Mouse (Mus musculus): ENCODE data around the gene Mecom.

DNA sequence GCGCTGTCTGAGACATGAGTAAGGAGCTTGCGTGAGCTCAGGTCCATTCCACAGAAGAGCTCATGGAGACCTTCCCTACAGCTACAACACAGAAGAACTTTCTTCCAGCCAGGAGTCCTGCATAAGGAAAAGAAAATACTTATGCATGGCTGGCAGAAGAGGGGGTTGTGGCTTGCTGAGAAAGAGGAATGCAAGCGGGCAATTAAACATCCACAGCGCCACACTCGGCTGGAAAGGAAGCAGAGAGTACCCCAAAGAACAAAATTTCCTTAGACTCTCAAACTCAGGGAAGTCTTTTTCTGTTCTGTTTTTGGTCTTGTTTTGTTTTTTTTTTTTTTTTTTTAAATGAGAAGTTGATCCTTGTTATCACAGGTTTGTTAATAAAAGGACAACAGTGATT lies 300.6 kb downstream of the Mecom start:
- TF ChIP-seq POLR2A (IDR thresholded peaks at IDR 0.05; ENCODE audit: borderline replicate concordance, insufficient read depth, low read length) (no peak), CTCF (IDR thresholded peaks at IDR 0.05; ENCODE audit: borderline replicate concordance, insufficient read depth, low read depth, low read length) (no peak)
